Mouse (Mus musculus): ENCODE results near the gene Ascl2. TPM values are rescaled to one million over a fixed set of nuclear protein-coding genes. Genes with fewer than 3 reads are reported as not detected.

Gene Ascl2
- polyA plus RNA-seq, 1 experiment from 2014 or later = 0.27 TPM

GRCm38 (mm10) chr7:142995004-142995403 lies 25.9 kb upstream of the Ascl2 start:
- no peak overlapping the region for H3K4me3 ChIP-seq
- H3K27ac ChIP-seq (replicated peaks) = no peak overlapping the region
- H3K36me3 ChIP-seq = no peaks in the 10 kb centered on the region
- no peaks in the 10 kb centered on the region for H3K27me3 ChIP-seq
- no peaks in the 10 kb centered on the region for H3K9me3 ChIP-seq
- H3K4me1 ChIP-seq = no peaks in the 10 kb centered on the region
- no peak overlapping the region for H3K4me2 ChIP-seq (replicated peaks)
- ATAC-seq (replicated peaks) = no peak
- no peak overlapping the region for H3K9ac ChIP-seq (replicated peaks)

GRCm38 (mm10) chr7:142987718-142988117 lies 18.7 kb upstream of the Ascl2 start:
- no peaks in the 10 kb centered on the region for H3K27me3 ChIP-seq
- no peak for ATAC-seq (replicated peaks)
- no peaks in the 10 kb centered on the region for H3K36me3 ChIP-seq
- no peak overlapping the region for H3K4me2 ChIP-seq (replicated peaks)
- no peaks in the 10 kb centered on the region for H3K4me1 ChIP-seq
- H3K9ac ChIP-seq (replicated peaks) = no peak overlapping the region
- H3K27ac ChIP-seq (replicated peaks) = no peak overlapping the region
- no peak overlapping the region for H3K4me3 ChIP-seq
- WGBS = 93% methylated on average over 3 of the region's 3 CpGs
- H3K9me3 ChIP-seq = no peaks in the 10 kb centered on the region

GRCm38 (mm10) chr7:142985146-142985545 lies 16.1 kb upstream of the Ascl2 start:
- H3K27ac ChIP-seq (replicated peaks) = no peak overlapping the region
- 88% methylated on average over 4 of the region's 4 CpGs for WGBS
- H3K9ac ChIP-seq (replicated peaks) = no peak overlapping the region
- no peaks in the 10 kb centered on the region for H3K9me3 ChIP-seq
- H3K4me2 ChIP-seq (replicated peaks) = no peak overlapping the region
- H3K4me1 ChIP-seq = no peaks in the 10 kb centered on the region
- no peak overlapping the region for H3K4me3 ChIP-seq
- no peaks in the 10 kb centered on the region for H3K36me3 ChIP-seq
- ATAC-seq (replicated peaks) = no peak
- no peaks in the 10 kb centered on the region for H3K27me3 ChIP-seq

GRCm38 (mm10) chr7:142981908-142982307 lies 12.8 kb upstream of the Ascl2 start:
- no peaks in the 10 kb centered on the region for H3K27me3 ChIP-seq
- 81% methylated on average over 4 of the region's 4 CpGs for WGBS
- H3K4me3 ChIP-seq = no peak overlapping the region
- no peak for ATAC-seq (replicated peaks)
- no peaks in the 10 kb centered on the region for H3K9me3 ChIP-seq
- H3K9ac ChIP-seq (replicated peaks) = no peak overlapping the region
- H3K4me1 ChIP-seq = no peaks in the 10 kb centered on the region
- no peak overlapping the region for H3K27ac ChIP-seq (replicated peaks)
- H3K36me3 ChIP-seq = no peaks in the 10 kb centered on the region
- H3K4me2 ChIP-seq (replicated peaks) = no peak overlapping the region

GRCm38 (mm10) chr7:142967884-142968808 lies 918 bp downstream of the Ascl2 start:
- H3K4me1 ChIP-seq = peaks cover 27% of the 10 kb centered on the region
- ATAC-seq (replicated peaks) = peak; percentile 88
- WGBS = under 1% methylated on average over 89 of the region's 90 CpGs

GRCm38 (mm10) chr7:142967414-142967883 lies 1.6 kb downstream of the Ascl2 start:
- Histone ChIP-seq H3K4me2 (replicated peaks) (peak overlapping the region; percentile 96), H3K36me3 (no peaks in the 10 kb centered on the region), H3K27ac (replicated peaks) (no peak overlapping the region), H3K4me1 (peaks cover 27% of the 10 kb centered on the region), H3K9me3 (no peaks in the 10 kb centered on the region), H3K27me3 (peaks cover 71% of the 10 kb centered on the region), H3K9ac (replicated peaks) (peak overlapping the region; percentile 33; the same call in 1 of the 2 replicates), H3K4me3 (peak overlapping the region; percentile 51)
- peak; percentile 37 for ATAC-seq (replicated peaks)
- under 1% methylated on average over 36 of the region's 36 CpGs for WGBS

More at GRCm38 (mm10) chr7:142967884-142968808, 918 bp downstream of the Ascl2 start:
- peak overlapping the region; percentile 33 for H3K9ac ChIP-seq (replicated peaks)
- H3K27ac ChIP-seq (replicated peaks) = no peak overlapping the region
- peak overlapping the region; percentile 96 for H3K4me2 ChIP-seq (replicated peaks)
- H3K9me3 ChIP-seq = no peaks in the 10 kb centered on the region
- H3K4me3 ChIP-seq = peak overlapping the region; percentile 51
- H3K36me3 ChIP-seq = no peaks in the 10 kb centered on the region
- H3K27me3 ChIP-seq = peaks cover 72% of the 10 kb centered on the region

GRCm38 (mm10) chr7:142959752-142960151 lies 9.3 kb downstream of the Ascl2 start:
- no peak overlapping the region for H3K27ac ChIP-seq (replicated peaks)
- H3K27me3 ChIP-seq = 0 out of 2 replicates have a peak, but pooled peaks cover 4% of the 10 kb centered on the region
- H3K4me2 ChIP-seq (replicated peaks) = no peak overlapping the region
- no peaks in the 10 kb centered on the region for H3K4me1 ChIP-seq
- ATAC-seq (replicated peaks) = no peak
- H3K9me3 ChIP-seq = no peaks in the 10 kb centered on the region
- 70% methylated on average over 4 of the region's 4 CpGs for whole genome bisulfite sequencing
- no peaks in the 10 kb centered on the region for H3K36me3 ChIP-seq
- H3K4me3 ChIP-seq = no peak overlapping the region
- H3K9ac ChIP-seq (replicated peaks) = no peak overlapping the region

GRCm38 (mm10) chr7:142958817-142959216 lies 10.2 kb downstream of the Ascl2 start:
- Histone ChIP-seq H3K9ac (replicated peaks) (no peak overlapping the region), H3K4me1 (no peaks in the 10 kb centered on the region), H3K27me3 (no peaks in the 10 kb centered on the region), H3K4me2 (replicated peaks) (no peak overlapping the region), H3K27ac (replicated peaks) (no peak overlapping the region), H3K36me3 (no peaks in the 10 kb centered on the region), H3K9me3 (no peaks in the 10 kb centered on the region), H3K4me3 (no peak overlapping the region)
- ATAC-seq (replicated peaks) = no peak
- WGBS = 90% methylated on average over 1 of the region's 1 CpGs

- ATAC-seq (replicated peaks) = no peak
- 92% methylated on average over 2 of the region's 2 CpGs for WGBS
- Histone ChIP-seq H3K4me1 (no peaks in the 10 kb centered on the region), H3K27ac (replicated peaks) (no peak overlapping the region), H3K27me3 (no peaks in the 10 kb centered on the region), H3K9me3 (no peaks in the 10 kb centered on the region), H3K4me2 (replicated peaks) (no peak overlapping the region), H3K36me3 (no peaks in the 10 kb centered on the region), H3K9ac (replicated peaks) (no peak overlapping the region), H3K4me3 (no peak overlapping the region)
These were observed 13.0 kb downstream of the Ascl2 start for GRCm38 (mm10) chr7:142956018-142956417.

- Histone ChIP-seq H3K9me3 (no peaks in the 10 kb centered on the region), H3K9ac (replicated peaks) (no peak overlapping the region), H3K4me1 (no peaks in the 10 kb centered on the region), H3K27me3 (no peaks in the 10 kb centered on the region), H3K27ac (replicated peaks) (no peak overlapping the region), H3K36me3 (no peaks in the 10 kb centered on the region), H3K4me3 (no peak overlapping the region), H3K4me2 (replicated peaks) (no peak overlapping the region)
- ATAC-seq (replicated peaks) = no peak
- 0% methylated on average over 1 of the region's 1 CpGs for WGBS
These were observed 19.5 kb downstream of the Ascl2 start for GRCm38 (mm10) chr7:142949568-142949967.

- H3K4me3 ChIP-seq = no peak overlapping the region
- no peaks in the 10 kb centered on the region for H3K9me3 ChIP-seq
- no peaks in the 10 kb centered on the region for H3K36me3 ChIP-seq
- H3K9ac ChIP-seq (replicated peaks) = no peak overlapping the region
- no peak overlapping the region for H3K27ac ChIP-seq (replicated peaks)
- H3K4me2 ChIP-seq (replicated peaks) = no peak overlapping the region
- no peak for ATAC-seq (replicated peaks)
- H3K4me1 ChIP-seq = no peaks in the 10 kb centered on the region
- H3K27me3 ChIP-seq = no peaks in the 10 kb centered on the region
These were observed 31.4 kb downstream of the Ascl2 start for GRCm38 (mm10) chr7:142937631-142938030.

GRCm38 (mm10) chr7:142935708-142936107 lies 33.4 kb downstream of the Ascl2 start:
- no peak for ATAC-seq (replicated peaks)
- Histone ChIP-seq H3K27ac (replicated peaks) (no peak overlapping the region), H3K27me3 (no peaks in the 10 kb centered on the region), H3K9ac (replicated peaks) (no peak overlapping the region), H3K36me3 (no peaks in the 10 kb centered on the region), H3K9me3 (no peaks in the 10 kb centered on the region), H3K4me1 (no peaks in the 10 kb centered on the region), H3K4me2 (replicated peaks) (no peak overlapping the region), H3K4me3 (no peak overlapping the region)
- WGBS = 88% methylated on average over 14 of the region's 14 CpGs
